Mouse (Mus musculus): ENCODE data around the gene Mgmt.

The Mgmt gene

GRCm38 (mm10) chr7:136894106-136894986 lies at the start of gene Mgmt:
Gene Mgmt (plus strand): TSS chr7:136894614.
- peak; percentile 83 for DNase-seq (ENCODE audit: low read depth)

GRCm38 (mm10) chr7:136844835-136845234 lies 49.6 kb upstream of the Mgmt start:
- DNase-seq (ENCODE audit: low read depth) = no peak

GRCm38 (mm10) chr7:136845321-136845720 lies 49.1 kb upstream of the Mgmt start:
- DNase-seq (ENCODE audit: low read depth) = no peak

GRCm38 (mm10) chr7:136846086-136846620 lies 48.3 kb upstream of the Mgmt start:
- DNase-seq (ENCODE audit: low read depth) = no peak

GRCm38 (mm10) chr7:136847601-136848000 lies 46.8 kb upstream of the Mgmt start:
- DNase-seq (ENCODE audit: low read depth) = no peak

- DNase-seq (ENCODE audit: low read depth) = no peak
These were observed 45.7 kb upstream of the Mgmt start for GRCm38 (mm10) chr7:136848761-136849160.

- DNase-seq (ENCODE audit: low read depth) = no peak
These were observed 44.6 kb upstream of the Mgmt start for GRCm38 (mm10) chr7:136849811-136850210.

GRCm38 (mm10) chr7:136850339-136850738 lies 44.1 kb upstream of the Mgmt start:
- DNase-seq (ENCODE audit: low read depth) = no peak

GRCm38 (mm10) chr7:136851946-136852345 lies 42.5 kb upstream of the Mgmt start:
- DNase-seq (ENCODE audit: low read depth) = no peak

GRCm38 (mm10) chr7:136852721-136853120 lies 41.7 kb upstream of the Mgmt start:
- no peak for DNase-seq (ENCODE audit: low read depth)

GRCm38 (mm10) chr7:136864677-136865463 lies 29.5 kb upstream of the Mgmt start:
- no peak for DNase-seq (ENCODE audit: low read depth)

GRCm38 (mm10) chr7:136865876-136866275 lies 28.5 kb upstream of the Mgmt start:
- DNase-seq (ENCODE audit: low read depth) = no peak

- DNase-seq (ENCODE audit: low read depth) = no peak
These were observed 27.9 kb upstream of the Mgmt start for GRCm38 (mm10) chr7:136866535-136866934.

GRCm38 (mm10) chr7:136871535-136871934 lies 22.9 kb upstream of the Mgmt start:
- no peak for DNase-seq (ENCODE audit: low read depth)

- no peak for DNase-seq (ENCODE audit: low read depth)
These were observed 22.4 kb upstream of the Mgmt start for GRCm38 (mm10) chr7:136872059-136872458.

- no peak for DNase-seq (ENCODE audit: low read depth)
These were observed 20.0 kb upstream of the Mgmt start for GRCm38 (mm10) chr7:136874396-136874795.

GRCm38 (mm10) chr7:136880386-136880785 lies 14.0 kb upstream of the Mgmt start:
- no peak for DNase-seq (ENCODE audit: low read depth)

GRCm38 (mm10) chr7:136888161-136888560 lies 6.3 kb upstream of the Mgmt start:
- DNase-seq (ENCODE audit: low read depth) = no peak

GRCm38 (mm10) chr7:136895356-136895755 lies 942 bp downstream of the Mgmt start:
- DNase-seq (ENCODE audit: low read depth) = no peak

- DNase-seq (ENCODE audit: low read depth) = no peak
These were observed 1.4 kb downstream of the Mgmt start for GRCm38 (mm10) chr7:136895851-136896250.

GRCm38 (mm10) chr7:136897481-136897880 lies 3.1 kb downstream of the Mgmt start:
- no peak for DNase-seq (ENCODE audit: low read depth)

- DNase-seq (ENCODE audit: low read depth) = no peak
These were observed 3.6 kb downstream of the Mgmt start for GRCm38 (mm10) chr7:136898005-136898404.

Data from c-Kit-positive CD71-positive TER-119-negative erythroid progenitor cells, embryonic 14.5 days (primary cell).